Mouse (Mus musculus) kidney, postnatal 25 days (tissue): ENCODE results near the gene Sez6l2.

Experiments
- DNase-seq, 2 experiments: peaks; one replicate each; pipeline ENCODE4 v3.0.0; 2021; ENCODE audit warnings: mixed read lengths in 2 of 2

Sez6l2 gene

DNA sequence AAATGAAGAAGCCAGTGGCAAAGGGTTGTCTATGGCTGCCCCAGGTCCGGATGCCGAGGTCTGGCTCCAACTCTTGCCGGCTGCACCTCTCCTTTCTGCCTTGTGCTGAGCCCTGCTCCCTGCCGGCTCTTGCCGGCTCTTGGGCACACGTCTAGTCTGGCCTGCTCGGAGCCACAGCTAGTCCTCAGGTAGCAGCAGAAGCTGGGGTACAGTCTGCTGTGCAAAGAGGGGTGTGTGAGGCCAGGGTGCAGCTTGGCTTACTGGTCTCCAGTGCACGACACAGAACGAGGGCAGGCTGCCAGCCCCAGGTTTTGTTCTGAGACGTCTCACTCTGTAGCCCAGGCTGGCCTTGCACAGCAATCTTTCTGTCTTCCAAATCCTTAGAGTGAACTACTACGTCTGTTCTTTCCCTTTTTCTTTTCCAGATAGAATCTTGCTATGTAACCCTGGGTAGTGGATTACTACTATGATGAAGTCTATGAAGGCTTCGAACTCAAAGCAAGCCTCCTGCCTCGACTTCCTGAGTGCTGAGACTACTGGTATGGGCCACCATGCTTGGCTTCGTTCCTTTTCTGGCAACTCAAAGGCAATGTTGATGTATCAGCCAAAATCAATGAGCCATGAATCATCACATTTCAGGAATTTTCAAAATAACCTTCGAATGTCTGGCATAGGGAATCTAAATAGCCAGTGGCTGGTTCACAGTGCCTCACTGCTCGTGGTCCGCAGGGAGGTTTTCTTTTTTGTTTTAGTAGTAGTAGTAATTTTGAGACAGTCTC is 59.1 kb downstream of the Sez6l2 start:
- no peak for DNase-seq

DNA sequence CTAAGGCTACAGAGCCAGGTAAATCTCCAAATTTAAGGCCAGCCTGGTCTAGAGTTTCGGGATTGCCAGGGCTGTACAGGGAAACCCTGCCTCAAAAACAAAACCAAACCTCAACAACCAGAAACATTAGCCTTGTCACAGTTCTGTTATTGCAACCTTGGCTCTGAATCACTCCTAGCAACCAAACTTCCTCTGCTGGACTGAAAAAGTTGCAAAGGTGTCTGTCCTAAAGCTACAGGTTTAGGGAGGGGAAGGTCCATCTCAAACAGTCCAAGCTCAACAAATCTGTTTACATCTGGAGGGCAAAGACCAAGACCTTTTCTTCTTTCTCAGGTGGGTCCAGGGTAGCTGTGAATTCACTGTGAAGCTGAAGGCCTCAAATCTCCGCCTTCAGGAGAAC is 60.7 kb downstream of the Sez6l2 start:
- DNase-seq: no peak

DNA sequence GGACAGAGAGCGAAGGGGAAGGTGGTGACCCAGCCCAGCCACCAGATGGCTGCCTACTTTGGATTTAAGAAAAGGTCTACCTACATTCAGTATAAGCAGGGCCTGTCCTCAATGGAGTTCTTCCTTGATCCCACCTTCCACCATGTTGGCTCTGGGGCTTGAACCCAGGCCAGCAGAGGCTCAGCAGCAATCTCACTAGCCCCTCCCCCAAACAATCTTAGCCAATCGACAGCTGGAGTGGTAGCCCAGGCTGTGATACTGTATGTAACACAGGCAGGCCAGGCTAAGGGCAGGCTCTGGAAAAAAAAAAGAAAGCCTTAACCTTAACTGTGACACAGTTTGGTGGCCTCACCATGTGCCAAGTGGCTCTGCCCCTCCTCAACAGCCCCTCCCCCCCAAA is 61.4 kb downstream of the Sez6l2 start:
- DNase-seq: no peak

DNA sequence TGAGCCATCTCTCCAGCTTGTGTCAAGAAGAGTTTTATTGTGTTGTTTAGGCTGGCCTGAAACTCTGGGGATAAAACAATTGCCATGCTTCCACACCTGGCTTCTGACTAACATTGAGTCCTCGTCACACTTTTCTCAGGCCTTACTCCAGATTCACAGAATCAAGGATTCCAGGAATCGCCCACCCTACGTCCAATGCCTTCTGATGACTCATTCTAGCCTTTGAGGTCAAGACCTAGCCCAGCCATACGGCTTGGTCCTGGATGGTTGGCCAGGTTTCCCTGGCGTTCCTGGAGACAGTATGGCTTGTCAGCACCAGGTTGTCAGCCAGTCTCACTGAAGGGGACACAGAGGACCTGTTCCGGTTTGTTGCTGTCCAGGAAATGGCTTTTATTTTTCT is 62.0 kb downstream of the Sez6l2 start:
- no peak for DNase-seq

DNA sequence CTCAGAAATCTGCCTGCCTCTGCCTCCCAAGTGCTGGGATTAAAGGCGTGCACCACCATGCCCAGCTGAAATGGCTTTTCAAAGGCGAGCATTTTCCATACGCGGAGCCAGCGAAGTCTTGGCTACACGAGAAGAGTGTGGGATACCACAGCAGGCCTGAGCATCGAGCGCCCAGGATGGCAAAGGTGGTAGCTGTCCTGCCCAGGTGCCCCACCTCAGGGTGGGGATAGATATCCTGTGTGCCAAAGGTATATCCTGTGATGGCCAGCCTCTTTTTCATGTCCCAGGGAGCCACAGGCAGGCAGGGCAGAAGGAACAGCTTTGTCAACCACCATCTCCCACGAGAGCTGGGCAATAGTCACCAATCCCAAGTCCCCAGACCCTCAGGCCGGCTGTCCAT is 62.5 kb downstream of the Sez6l2 start:
- no peak for DNase-seq

DNA sequence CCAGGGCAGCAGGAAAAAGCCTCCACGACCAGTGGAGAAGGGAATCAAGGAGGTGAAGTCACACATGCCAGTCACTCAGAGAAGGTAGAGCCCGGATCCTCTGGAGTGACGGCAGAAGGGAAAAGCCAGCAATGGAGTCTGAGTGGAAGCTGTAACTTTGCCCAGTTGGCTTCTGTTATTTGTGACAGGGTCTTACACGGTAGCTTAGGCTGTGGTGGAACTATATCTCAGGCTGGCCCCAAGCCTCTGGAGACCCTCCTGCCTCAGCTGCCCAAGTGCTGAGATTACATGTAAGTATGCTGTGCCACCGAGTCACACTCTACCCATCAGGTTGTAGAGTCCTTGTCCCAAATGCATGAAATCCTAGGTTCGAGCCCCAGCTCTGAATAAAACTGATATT is 63.0 kb downstream of the Sez6l2 start:
- no peak for DNase-seq

DNA sequence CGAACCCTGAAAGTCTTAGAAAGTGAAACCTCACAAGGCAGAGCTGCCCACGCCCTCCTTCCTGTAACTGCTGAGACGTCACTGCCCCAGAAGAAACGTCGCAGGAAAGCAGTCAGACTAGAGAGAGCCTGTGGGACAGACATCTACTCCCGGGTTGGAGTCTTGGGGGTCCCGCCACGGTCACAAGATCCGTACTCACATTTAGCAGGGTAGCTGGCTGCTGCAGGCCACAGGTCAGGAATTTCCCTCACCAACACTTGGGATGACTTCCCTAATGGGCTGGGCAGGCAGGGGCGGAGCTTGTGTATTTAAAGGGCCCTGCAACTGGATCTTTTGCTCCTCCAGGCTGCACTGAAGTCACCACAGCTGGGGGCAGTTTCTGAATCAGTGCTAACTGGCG is 64.0 kb downstream of the Sez6l2 start, which contains the start of gene Mvp:
TSS of gene Mvp (minus strand) at position 302 of the 400 bp plus-strand sequence.
- peak; percentile 86 to 90 for DNase-seq

DNA sequence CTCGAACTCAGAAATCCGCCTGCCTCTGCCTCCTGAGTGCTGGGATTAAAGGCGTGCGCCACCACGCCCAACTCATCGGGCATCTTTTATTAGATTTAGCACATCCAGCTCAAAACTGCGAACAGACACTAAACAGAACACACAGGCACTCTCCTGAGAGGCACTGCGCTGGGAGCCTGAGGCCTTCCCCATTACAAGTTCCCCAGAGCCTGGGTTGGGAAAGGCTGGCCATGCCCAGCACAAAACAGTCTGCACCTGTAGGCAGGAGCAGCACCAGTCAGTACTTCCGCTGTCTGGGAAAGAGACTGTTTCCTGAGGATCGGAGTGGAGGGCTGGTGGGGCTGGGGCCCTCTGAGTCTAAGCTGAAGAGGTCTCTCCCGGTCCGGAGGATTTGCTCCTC is 64.6 kb downstream of the Sez6l2 start:
- DNase-seq: no peak

DNA sequence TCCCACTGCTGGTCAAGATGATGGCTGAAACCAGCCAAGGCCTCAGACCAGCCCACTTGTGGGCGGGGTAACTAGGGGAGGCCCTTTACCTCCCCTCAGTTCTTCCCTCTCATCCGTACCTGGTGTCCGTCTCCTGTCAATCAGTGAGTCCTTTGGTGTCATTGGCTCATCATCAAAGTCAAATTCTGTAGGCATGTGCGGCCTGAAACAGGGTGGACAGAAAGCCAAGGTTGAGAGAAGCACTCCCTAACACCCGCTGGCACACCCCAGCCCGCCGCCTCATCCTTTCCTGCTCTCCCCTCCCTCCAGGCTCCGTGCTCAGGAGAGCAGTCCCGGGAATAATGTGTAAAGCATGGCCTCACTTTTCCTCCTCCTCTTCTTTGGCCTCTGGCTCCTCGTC is 65.7 kb downstream of the Sez6l2 start:
- peak; percentile 68 to 87 for DNase-seq

DNA sequence TGATC is 65.9 kb downstream of the Sez6l2 start, which contains the start of gene Pagr1b:
TSS of gene Pagr1b (minus strand) at position 4 of the 5 bp plus-strand sequence.
- DNase-seq: no peak

DNA sequence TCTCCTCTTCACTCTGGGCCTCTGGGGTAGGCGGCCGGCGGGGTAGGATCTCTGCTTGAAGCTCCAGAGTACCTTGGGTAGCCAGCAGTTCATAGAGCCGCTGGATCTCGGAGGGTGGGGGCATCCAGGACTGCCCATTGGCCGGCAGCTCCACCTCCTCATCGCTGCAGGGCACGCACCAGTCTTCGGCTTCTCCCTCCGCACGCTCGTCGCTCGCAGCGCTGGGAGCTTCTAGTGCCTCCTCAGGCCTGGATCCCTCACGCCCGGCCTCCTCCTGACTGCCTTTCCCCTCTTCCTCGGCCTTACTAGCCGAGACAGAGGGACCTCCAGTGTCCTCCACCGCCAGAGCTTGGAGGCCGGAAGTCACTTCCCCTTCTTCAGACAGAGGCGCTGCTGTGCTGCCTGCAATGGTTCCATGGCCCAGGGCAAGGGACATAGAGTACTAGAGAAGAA is 66.1 kb downstream of the Sez6l2 start:
- peak; percentile 67 to 83 for DNase-seq

DNA sequence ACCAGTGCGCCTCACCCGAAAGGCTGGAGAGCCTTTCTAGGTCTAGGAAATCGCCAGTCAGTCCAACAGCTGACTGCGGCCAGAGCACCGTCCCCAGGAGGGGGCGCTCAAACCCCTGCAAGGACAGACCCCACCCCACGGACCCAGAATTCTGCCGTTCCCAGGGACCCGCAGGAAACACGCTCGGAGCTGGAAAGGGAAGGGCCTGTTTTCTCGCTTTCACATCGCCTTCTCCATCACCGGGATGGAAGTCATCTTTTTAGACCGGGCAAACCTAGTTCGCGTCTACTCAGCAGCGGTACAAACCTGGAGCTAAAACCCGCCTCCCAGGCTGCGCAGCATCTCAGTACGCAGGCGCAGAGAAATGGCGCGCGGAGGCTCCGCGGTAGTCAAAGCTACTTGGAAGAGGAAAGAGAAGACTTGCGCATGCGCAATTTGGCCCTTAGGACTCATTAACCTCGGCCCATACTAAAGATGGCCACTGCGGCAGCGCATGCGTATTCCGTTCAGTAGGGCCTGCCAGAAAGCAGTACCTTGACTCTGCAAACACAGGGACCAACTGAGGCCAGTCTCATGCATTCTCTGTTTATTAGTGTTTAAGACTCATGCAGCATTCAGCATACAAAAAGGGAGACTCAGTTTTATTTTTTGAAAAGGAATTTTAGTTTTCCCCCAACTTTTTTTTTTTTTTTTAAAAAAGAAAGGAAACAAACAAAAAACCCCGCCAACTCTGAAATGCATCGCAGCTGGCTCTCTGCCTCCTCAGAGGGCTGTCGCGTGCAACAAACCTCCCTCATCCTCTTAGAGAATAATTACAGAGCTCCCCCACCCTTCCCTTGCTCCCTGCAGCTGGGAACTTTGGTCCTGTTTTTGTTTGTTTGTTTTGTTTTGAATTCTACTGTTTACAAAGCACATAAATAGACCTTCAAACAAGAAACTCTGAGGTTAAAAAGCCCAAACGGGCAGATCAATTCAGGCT is 66.9 kb downstream of the Sez6l2 start, which contains the start of gene Pagr1a:
TSS of gene Pagr1a (minus strand) at position 382 of the 979 bp plus-strand sequence.
- DNase-seq: peak; percentile 99

DNA sequence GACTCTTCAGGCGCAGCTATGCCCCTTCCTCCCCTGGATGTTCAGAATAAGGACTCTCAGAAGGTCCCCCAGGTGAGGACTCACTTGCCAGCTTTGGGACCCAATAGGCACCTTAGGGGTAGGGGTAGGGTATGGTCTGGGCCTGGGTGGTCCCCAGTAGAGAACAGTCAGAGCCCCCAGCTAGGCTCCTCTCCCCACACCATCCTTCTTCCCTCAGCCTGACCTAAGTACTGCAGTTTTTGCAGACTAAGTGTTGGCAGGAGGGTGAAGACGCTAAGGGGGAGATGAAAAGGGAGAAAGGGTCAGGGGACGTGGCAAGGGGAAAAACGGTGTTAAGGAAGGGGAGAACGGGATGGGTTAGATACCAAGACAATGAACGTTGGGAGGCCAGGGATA is 67.6 kb downstream of the Sez6l2 start:
- no peak for DNase-seq

DNA sequence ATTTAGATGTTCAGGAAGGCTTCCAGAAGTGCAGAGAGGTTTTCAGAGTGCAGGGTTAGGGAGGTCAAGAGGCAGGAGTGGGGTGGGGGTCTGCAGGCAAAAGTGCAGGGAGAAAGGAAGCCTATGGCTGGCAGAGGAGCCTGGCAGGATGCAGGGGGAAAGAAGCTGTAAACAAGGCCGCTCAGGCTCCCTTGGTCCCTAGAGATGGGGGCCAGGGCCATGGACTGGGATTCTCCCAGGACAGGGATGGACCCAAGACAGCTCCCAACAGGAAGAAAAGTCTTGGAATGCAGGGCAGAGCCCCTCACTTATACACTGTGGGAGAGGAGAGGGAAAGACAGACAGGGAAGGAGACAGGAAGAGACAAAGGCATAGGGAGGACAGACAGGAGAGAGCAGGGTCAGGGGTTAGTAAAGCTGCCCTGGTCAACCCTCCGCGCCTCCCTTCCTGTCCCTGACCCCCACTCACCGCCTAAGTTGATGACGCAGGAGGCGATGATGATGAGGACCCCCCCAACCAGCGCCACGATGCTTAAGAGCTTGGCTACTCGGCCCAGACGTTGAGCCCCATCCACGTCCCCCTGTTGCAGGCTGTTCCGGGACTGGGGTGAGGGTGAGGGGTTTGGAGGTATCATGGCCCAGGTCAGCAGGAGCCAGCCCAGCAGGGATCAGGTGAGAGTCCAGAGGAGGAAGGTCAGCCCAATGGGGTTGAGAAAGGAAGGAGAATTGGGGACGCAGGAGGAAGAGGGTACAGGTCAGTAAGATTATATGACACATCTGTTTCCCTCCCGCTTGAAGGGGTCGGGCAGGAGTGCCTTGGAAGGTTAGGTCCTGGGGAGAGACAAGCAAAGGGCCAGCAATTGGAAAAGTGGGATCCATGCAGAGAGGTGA is 68.3 kb downstream of the Sez6l2 start:
- DNase-seq: no peak

DNA sequence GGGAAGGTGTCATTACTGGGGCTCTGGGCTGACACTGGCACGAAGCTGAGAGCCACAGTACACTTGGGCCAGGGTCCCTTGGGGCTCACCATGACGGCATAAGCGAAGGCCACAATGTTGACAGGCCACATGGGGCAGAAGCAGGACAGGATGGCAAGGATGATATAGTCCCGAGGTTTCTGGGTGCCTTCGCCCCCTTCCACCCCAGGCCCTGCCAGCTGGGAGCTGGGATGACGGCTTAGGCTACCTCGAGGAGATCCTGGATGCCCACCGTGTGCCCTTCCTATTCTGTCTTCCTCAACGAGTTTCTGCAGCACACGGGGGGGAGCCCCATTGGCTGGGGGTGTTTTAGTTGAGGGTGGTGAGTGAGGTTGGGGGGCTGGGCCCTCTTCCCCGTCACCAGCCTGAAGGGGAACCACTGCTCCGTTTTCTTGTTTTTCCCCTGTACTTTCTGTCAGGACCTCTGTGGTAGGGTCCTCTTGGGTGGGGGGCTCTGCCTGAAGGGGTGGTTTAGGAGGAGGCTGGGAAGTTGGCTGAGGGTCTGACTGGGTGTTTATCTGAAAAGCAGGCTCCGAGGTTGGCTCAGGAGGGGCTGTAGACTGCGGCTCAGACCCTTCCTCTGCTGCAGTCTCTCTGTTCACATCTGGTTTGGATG is 69.1 kb downstream of the Sez6l2 start:
- DNase-seq: no peak

DNA sequence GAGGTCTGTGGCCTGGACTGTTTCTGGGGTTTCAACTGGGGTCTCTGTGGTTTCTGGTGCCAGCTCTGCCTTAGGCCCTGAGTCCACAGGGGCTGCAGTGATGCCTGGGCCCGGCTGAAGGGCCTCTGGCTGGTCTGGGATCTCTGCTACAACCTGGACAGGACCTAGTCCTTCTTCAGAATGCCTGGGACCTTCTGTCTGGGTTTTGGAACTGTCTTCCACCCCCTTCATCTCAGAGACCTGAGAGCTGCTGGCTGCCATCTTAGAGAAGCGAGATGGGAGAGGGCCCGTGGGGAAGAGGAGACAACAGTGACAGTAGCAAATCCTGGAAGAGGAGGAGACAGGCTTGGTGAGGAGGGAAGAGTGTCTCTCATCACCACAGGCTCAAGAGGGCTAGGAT is 69.7 kb downstream of the Sez6l2 start:
- no peak for DNase-seq
